Mouse (Mus musculus) effector memory CD4-positive, alpha-beta T cell, adult 7 months (primary cell): Measurements from ENCODE around the gene 1520401A03Rik. TPM values are rescaled to one million over a fixed set of nuclear protein-coding genes. Genes with fewer than 3 reads are reported as not detected.

Experiments used
- polyA plus RNA-seq: library from polyadenylated mRNA; unstranded; fragments of 100-300 nt; shearing (Covaris generic); gene quantifications from one replicate; pipeline ENCODE4 v1.2.1, GENCODE M21; 2017

1520401A03Rik gene
- 0.13 TPM for polyA plus RNA-seq

GRCm38 (mm10) chr17:23722376-23723125 lies at the start of gene 1520401A03Rik:
1520401A03Rik (minus strand) TSS chr17:23722783.

DNA sequence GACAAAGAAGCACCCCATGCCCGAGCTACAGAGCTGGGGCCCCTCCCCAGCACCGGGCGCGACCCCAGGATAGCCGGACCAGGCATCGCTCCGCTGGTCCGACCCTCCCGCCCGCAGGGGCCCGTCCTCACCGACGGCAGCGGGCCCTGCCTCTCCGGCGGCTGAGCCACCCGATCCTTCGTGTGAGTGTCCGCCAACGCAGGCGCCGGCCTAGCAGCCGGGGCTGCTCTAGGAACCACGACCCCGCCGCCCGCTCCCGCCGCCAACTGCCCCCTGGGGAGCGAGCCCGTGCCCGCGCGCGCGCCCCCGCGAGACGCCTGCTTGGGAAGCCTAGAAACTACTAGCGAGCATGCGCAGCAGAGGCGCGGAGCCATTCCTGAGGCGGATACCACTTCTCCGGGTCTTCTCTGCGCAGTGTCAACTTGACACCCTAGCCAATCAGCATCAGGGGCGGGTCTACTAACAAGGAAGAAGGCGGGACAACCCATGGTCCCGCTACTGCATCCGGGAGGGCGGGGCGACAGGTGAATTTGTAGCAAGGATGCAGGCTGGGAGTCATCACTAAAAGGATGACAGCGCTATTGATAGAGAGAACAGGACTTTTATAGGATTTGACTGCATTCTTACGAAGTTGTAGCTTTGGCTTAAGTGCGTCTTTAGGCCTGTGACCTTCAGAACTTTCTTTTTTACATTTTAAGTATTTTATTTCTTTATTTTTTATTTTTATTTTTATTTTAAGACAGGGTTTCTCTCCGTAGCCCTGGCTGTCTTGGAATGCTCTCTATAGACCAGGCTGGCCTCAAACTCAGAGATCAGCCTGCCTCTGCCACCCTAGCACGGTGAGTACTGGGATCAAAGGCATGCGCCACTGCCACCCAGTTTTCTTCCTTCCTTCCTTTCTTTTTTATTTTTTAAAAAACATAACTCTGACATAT lies 49.0 kb upstream of the 1520401A03Rik start, which contains the start of gene Flywch1:
Gene Flywch1 (minus strand): TSS at position 319 of the 935 bp plus-strand sequence.

GRCm38 (mm10) chr17:23745301-23746251 lies 23.0 kb upstream of the 1520401A03Rik start, which contains the start of gene Kremen2:
Kremen2 (minus strand) TSS chr17:23745833.

DNA sequence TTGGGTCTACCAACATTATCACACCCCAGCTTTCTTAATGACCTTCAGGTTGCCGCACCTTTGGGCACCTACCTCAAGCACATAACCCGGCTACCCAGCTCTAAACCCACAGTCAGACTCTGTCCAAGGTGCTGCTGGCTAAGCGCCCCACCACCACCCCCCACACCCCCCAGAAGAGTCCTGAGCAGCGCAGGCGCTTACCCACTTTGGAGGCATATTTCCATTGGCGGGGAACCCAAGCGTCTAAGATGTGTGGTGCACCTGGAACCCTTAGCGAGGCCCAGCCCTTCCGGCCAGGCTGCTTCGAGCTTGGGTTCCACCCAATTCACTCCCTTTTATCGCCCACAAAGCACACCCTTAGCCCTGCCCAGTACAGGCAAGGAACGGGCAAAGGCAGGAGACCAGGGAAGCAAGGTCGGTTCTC lies 18.0 kb upstream of the 1520401A03Rik start, which contains the start of gene Paqr4:
Gene Paqr4 (minus strand): TSS at position 270 of the 424 bp plus-strand sequence.

DNA sequence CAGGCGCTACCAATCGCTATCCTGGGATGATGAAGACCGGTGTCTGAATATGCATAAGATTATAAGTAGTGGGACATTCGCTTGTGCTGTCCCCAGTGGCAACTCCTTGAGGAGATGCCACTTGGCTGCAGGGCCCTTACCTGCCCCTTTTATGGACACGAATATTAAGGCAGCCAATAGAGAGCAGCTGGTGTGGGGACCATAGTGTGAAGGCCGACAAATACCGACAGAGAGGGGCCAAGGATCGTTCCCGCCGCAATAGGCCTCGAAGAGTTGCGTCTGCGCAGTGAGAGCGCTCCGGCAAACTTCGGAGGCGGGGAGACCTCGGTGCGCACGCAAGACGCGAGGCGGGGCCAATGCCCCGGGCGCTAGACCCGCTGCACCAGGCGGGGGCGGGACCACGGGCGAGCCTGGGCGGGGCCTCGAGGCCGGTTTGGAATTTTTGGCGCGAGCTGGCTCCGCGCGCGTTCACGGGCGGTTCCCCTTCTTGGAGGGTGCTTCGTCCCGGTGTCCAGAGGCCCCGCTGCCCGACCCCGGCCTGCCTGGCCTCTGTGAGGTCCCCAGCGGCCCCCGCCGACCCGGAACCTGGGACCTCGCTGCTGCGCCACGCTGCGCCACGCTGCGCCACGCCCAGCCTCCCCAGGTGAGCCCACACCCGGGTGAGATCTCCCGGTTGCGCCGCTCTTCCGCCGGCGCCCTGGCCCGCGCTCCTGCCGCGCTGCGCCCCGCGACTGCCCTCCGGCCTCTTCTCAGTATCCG lies 3.6 kb upstream of the 1520401A03Rik start, which contains the start of gene Pkmyt1:
Gene Pkmyt1 (plus strand): TSS at position 338 of the 759 bp plus-strand sequence.

DNA sequence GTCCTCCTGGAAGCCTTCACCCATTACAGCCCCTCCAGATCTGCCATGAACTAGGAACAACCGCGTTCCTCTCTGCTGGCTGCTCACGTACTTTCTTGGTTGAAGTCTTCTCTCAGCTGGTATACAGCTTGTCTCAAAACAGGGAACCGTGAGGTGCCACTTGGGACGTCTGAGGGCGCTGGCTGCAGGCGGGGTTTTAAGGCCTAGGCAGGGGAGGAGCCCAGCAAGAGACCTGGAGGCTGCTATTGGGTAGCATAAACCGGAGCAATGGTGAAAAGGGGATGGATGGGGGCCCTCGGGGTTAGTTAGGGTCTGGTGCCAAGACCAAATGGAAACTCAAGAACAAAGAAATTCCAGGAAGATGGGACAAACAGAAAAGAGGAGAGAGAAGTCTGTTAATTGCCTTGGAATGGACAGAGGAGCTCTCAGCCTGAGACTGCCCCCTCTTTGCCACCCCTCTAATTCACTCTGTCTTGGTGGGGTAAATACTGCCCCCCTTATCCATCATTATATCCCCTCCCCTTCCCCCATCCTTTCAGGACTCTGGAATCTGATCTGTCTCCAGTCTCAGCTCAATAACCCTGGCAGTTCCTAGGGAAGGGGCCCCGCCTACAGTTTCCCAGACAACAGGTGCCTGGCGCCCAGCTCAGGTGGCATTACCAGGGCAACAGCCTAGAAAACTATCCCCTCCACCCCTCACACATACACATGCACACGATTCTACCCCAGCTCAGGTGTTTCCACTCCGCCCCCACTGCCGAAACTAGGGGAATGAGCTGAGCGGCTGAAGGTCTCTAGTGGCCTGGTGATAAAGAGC lies 38.5 kb downstream of the 1520401A03Rik start, which contains the start of gene Cldn9:
Gene Cldn9 (minus strand): TSS at position 171 of the 817 bp plus-strand sequence.

DNA sequence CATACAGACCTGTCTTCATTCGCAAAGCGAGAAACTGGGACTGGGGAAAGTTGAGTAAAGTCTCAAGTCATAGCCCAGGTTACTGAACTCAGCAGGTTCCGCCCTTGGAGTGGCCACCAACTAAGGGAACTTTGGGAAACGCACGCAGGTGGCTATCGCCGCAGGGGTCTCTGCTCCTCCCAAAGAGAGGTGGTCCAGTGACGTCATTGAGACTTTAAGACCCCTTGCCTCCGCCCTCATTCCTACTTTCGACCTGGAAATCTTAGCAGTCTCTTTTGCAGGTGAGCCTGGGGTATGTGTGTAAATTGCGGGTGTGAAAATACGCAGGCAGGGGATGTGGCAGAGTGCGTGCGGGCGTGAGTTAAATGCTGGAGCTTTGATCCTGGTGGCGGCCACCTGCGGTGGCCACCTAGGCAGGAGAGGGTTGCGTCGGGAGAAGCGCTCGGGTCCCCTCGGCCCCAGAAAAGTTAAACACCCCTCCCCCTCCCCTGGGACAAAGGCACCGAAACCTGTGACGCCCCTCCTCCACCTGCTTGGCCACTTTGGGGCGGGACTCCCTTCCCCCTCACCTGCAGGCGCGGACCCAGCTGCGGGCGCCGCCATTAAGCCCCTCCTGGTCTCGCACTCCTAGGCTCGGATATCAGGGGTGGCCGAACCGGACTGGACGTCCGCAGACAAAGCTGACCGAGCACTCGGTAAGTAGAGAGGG lies 43.3 kb downstream of the 1520401A03Rik start, which contains the start of gene Cldn6:
Gene Cldn6 (plus strand): TSS at position 123 of the 709 bp plus-strand sequence.

DNA sequence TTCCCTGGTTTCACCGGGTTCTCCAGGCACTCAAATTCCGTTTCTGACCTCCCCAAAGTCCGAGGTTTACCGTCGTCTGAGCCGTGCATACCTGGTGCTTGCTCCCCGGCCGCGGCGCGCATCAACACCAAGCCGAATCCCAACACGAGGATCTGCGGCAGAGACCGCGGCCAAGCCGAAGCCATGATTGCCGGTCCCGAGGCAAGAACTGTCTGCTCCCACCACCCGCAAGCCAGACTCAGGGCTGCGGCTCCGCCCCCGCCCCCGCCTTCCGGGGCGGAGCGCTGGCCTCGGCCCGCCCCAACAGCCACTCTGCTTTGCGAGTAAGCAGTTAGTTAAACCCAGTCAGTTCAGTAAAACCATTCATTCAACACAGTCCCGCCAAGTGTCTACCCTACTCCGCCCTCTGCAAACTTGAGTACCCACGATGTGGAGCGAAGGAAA lies 45.3 kb downstream of the 1520401A03Rik start, which contains the start of gene Tnfrsf12a:
Gene Tnfrsf12a (minus strand): TSS at position 233 of the 444 bp plus-strand sequence.

GRCm38 (mm10) chr17:23673424-23674073 lies 49.0 kb downstream of the 1520401A03Rik start, which contains the start of the genes Hcfc1r1 and Thoc6:
Hcfc1r1 (plus strand) TSS chr17:23673596.
Thoc6 (minus strand) TSS chr17:23673882.

DNA sequence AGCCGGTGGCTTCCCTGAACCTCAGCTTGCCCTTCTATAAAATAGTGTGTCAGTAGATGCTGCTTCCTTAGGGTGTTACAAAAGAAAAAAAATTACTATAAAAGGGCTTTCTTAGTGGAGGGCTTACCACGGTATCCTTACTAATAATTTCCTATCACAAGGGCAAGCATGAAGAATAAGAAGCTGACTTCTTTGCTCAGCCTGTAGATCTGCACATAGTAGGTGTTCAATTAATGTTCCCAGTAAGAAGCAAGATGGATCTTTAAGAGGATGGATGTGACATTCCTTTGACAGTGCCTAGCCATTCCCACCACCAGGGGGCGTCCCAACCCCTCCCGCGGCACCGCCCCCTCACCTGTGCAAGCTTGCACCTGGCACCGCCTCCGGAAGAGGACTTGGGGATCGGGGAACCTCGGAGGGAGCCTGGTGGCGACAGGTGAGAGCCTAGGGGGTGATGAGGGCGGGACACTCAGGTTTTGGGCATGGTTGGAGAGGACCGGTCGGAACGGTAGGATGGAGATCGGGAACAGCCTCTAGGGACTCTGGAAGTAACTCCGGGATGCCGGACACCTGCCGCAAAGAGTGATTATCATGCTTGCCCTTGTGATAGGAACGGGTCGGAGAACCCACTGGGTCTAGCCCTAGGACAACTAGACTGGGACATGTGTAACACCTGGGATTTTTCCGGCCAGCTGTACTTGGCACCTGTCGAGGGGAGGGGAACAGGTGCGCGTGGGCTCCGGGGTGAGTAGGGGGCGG lies 62.3 kb downstream of the 1520401A03Rik start, which contains the start of gene Bicdl2:
Gene Bicdl2 (plus strand): TSS at position 390 of the 759 bp plus-strand sequence.

Other genes starting within 250 kb of the 1520401A03Rik start
- not detected for gene Vmn2r117, start 243.1 kb downstream of the 1520401A03Rik start, polyA plus RNA-seq
- gene Zfp213, start 158.5 kb downstream of the 1520401A03Rik start, polyA plus RNA-seq: 7.3 TPM
- not detected for gene Zfp13, start 123.3 kb downstream of the 1520401A03Rik start, polyA plus RNA-seq
- gene Zscan10, start 121.9 kb downstream of the 1520401A03Rik start, polyA plus RNA-seq: 4.2 TPM
- gene Mmp25, start 77.5 kb downstream of the 1520401A03Rik start, polyA plus RNA-seq: 1.5 TPM
- not detected for gene Bicdl2, start 62.3 kb downstream of the 1520401A03Rik start, polyA plus RNA-seq
- gene Hcfc1r1, start 49.2 kb downstream of the 1520401A03Rik start, polyA plus RNA-seq: 57.1 TPM
- 31.2 TPM for gene Thoc6, start 48.9 kb downstream of the 1520401A03Rik start, polyA plus RNA-seq
- gene Tnfrsf12a, start 45.3 kb downstream of the 1520401A03Rik start, polyA plus RNA-seq: 13.4 TPM
- gene Cldn6, start 43.5 kb downstream of the 1520401A03Rik start, polyA plus RNA-seq: not detected
- gene Cldn9, start 38.8 kb downstream of the 1520401A03Rik start, polyA plus RNA-seq: not detected
- gene Pkmyt1, start 3.6 kb upstream of the 1520401A03Rik start, polyA plus RNA-seq: 57.9 TPM
- gene Paqr4, start 18.1 kb upstream of the 1520401A03Rik start, polyA plus RNA-seq: 3.5 TPM
- gene Kremen2, start 23.1 kb upstream of the 1520401A03Rik start, polyA plus RNA-seq: 2.8 TPM
- gene Flywch1, start 48.8 kb upstream of the 1520401A03Rik start, polyA plus RNA-seq: 34.0 TPM
- 4.1 TPM for gene Flywch2, start 63.3 kb upstream of the 1520401A03Rik start, polyA plus RNA-seq
- 994 TPM for gene Srrm2, start 67.7 kb upstream of the 1520401A03Rik start, polyA plus RNA-seq
- gene Elob, start 106.4 kb upstream of the 1520401A03Rik start, polyA plus RNA-seq: 395 TPM
- 0.35 TPM for gene Prss33, start 113.3 kb upstream of the 1520401A03Rik start, polyA plus RNA-seq
- not detected for gene Prss32, start 121.1 kb upstream of the 1520401A03Rik start, polyA plus RNA-seq
- gene Prss41, start 121.4 kb upstream of the 1520401A03Rik start, polyA plus RNA-seq: 4.6 TPM
- gene Prss21, start 145.3 kb upstream of the 1520401A03Rik start, polyA plus RNA-seq: not detected
- not detected for gene Dcpp1, start 158.1 kb upstream of the 1520401A03Rik start, polyA plus RNA-seq
- gene Dcpp2, start 158.1 kb upstream of the 1520401A03Rik start, polyA plus RNA-seq: not detected
- not detected for gene Dcpp3, start 194.7 kb upstream of the 1520401A03Rik start, polyA plus RNA-seq
- gene Sbp, start 218.9 kb upstream of the 1520401A03Rik start, polyA plus RNA-seq: not detected
- gene Sbpl, start 232.5 kb upstream of the 1520401A03Rik start, polyA plus RNA-seq: not detected